Mouse (Mus musculus) ES-E14 (cell line): Measurements from ENCODE around the gene Tmem72. TPM values are rescaled to one million over a fixed set of nuclear protein-coding genes. Genes with fewer than 3 reads are reported as not detected.

Source experiments
- DNase-seq: peaks from one replicate; pipeline ENCODE4 v3.0.0-alpha.2; 2013; ENCODE audit warnings: low read depth, low spot score
- H3K27ac ChIP-seq: 2 replicates; pipeline ENCODE4 v1.5.1; 2012; ENCODE audit warnings: low read depth, mild to moderate bottlenecking, low read length, moderate library complexity, mixed read lengths; ENCODE audit not compliant: poor library complexity, insufficient read depth, severe bottlenecking
- H3K36me3 ChIP-seq: 2 replicates; pipeline ENCODE4 v1.6.1; 2012; ENCODE audit warnings: mild to moderate bottlenecking, low read length, moderate library complexity, mixed read lengths; ENCODE audit not compliant: control insufficient read depth, poor library complexity, insufficient read depth, severe bottlenecking
- H3K4me1 ChIP-seq, 2 experiments: fragments of 150-350 bp in 1 of 2; sonication (generic) in 1 of 2; 2 replicates each; pipeline ENCODE4 v1.6.1; 2012; ENCODE audit warnings: low read length in 2 of 2, mild to moderate bottlenecking in 1 of 2, mixed read lengths in 1 of 2; ENCODE audit not compliant: control insufficient read depth in 2 of 2, insufficient read depth in 2 of 2, poor library complexity in 1 of 2
- H3K4me3 ChIP-seq, 2 experiments: fragments of 150-350 bp in 1 of 2; sonication (generic) in 1 of 2; 2 replicates each; pipeline ENCODE4 v1.5.1; 2012; ENCODE audit warnings: low read length in 2 of 2, low read depth in 1 of 2, mild to moderate bottlenecking in 1 of 2, mixed read lengths in 1 of 2; ENCODE audit not compliant: insufficient read depth in 1 of 2, poor library complexity in 1 of 2, severe bottlenecking in 1 of 2
- H3K9ac ChIP-seq: 2 replicates; pipeline ENCODE4 v1.6.1; 2012; ENCODE audit warnings: low read depth, mild to moderate bottlenecking, low read length, mixed read lengths; ENCODE audit not compliant: poor library complexity, insufficient read depth, severe bottlenecking
- H3K9me3 ChIP-seq: fragments of 150-350 bp; sonication (generic); 2 replicates; pipeline ENCODE4 v1.6.1; 2012; ENCODE audit warnings: low read depth, mild to moderate bottlenecking, low read length; ENCODE audit not compliant: control insufficient read depth, insufficient read depth
- CHD2 ChIP-seq: IDR thresholded peaks from 2 replicates; pipeline ENCODE4 v1.6.1; 2014; ENCODE audit warnings: mild to moderate bottlenecking, low read depth, low read length, inconsistent platforms
- HCFC1 ChIP-seq: IDR thresholded peaks from 2 replicates; pipeline ENCODE4 v1.6.1; 2012; ENCODE audit warnings: low read length, inconsistent platforms, borderline replicate concordance; ENCODE audit not compliant: insufficient read depth
- MAFK ChIP-seq: IDR thresholded peaks from 2 replicates; pipeline ENCODE4 v1.6.1; 2014; ENCODE audit warnings: mild to moderate bottlenecking, low read depth, low read length, inconsistent platforms; ENCODE audit not compliant: insufficient read depth
- ZC3H11A ChIP-seq: IDR thresholded peaks from 2 replicates; pipeline ENCODE4 v1.6.1; 2012; ENCODE audit warnings: low read depth, mild to moderate bottlenecking, inconsistent platforms, low read length, borderline replicate concordance
- ZNF384 ChIP-seq: IDR thresholded peaks from 2 replicates; pipeline ENCODE4 v1.6.1; 2012; ENCODE audit warnings: low read depth, low read length, inconsistent platforms
- in situ Hi-C, 2 experiments: fragments of 600-800 bp; cut with MboI; formaldehyde crosslinking; loops; one replicate each; pipeline ENCODE4 v1.15.1; 2025; ENCODE audit warnings: low sequenced_read_pairs in 2 of 2, inconsistent platforms in 1 of 2; ENCODE audit not compliant: unreplicated experiment in 2 of 2
- total RNA-seq: library from RNA; depleted of rRNA; stranded (reverse); fragments of 300-350 nt; gene quantifications from 2 replicates; pipeline ENCODE4 v1.2.3, GENCODE M21; 2012

Tmem72 gene
- total RNA-seq, 1 experiment, result 0.62 TPM

DNA sequence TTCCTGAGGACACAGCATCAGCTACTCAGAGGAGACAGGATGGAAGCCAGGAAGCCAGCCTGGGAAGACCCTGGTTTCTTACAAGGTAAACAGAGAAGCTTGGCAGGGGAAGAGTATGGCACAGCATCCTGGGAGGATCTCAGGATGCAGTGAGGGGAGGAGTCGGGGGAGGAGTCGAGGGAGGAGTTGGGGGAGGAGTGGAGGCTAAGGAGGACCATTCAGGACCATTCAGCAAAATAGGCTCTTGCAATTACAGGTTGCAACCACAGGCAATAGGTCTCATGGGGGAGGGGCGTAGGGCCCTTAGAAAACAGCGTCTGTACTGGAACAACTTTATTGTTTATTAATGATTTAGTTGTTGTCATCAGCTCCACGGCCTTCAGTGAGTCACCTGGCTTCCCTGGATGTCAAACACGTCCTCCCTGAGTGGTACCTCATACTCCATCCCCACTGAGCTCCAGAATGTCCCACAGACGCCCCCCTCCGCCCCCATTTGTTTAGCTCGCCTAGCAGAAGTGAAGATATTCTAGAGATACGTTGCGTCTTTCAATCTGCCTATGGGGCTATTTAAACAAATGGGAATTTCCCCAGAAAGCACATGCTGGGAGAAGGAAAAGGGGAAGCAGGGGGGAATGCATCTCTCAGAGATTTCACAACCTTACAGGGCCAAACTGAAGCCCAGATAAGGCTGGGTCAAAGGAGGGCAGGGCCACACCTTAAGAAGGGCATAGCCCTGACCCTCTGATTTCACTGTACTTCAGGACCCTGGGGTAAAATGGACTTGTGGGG is 47.8 kb downstream of the Tmem72 start:
- Histone ChIP-seq H3K27ac (no peak overlapping the region), H3K36me3 (no peaks in the 10 kb centered on the region), H3K9ac (no peak overlapping the region), H3K9me3 (no peaks in the 10 kb centered on the region), H3K4me3 (no peak overlapping the region), H3K4me1 (peaks cover 0 to 14% of the 10 kb centered on the region in 2 experiments; a peak in 2 of 4 replicates)
- TF ChIP-seq MAFK, result peak; percentile 30; the same call in 1 of the 2 replicates
- no peak for TF ChIP-seq CHD2
- DNase-seq, result peak; percentile 61
- in situ Hi-C loops, result no loop called here

- DNase-seq, result no peak
- H3K36me3 ChIP-seq, result no peaks in the 10 kb centered on the region
- peaks cover 0 to 14% of the 10 kb centered on the region in 2 experiments; a peak in 1 of 4 replicates for H3K4me1 ChIP-seq
- H3K9me3 ChIP-seq, result no peaks in the 10 kb centered on the region
- H3K9ac ChIP-seq, result no peak overlapping the region
- in situ Hi-C loops, result no loop called here
- H3K27ac ChIP-seq, result no peak overlapping the region
- H3K4me3 ChIP-seq, result no peak overlapping the region
- TF ChIP-seq MAFK, result no peak
- no peak for TF ChIP-seq CHD2
- TF ChIP-seq HCFC1, result no peak
- TF ChIP-seq ZC3H11A, result no peak
- no peak for TF ChIP-seq ZNF384
Measured at GRCm38 (mm10) chr6:116667382-116667781, 49.3 kb downstream of the Tmem72 start.

GRCm38 (mm10) chr6:116666892-116667291 is 49.8 kb downstream of the Tmem72 start:
- Histone ChIP-seq H3K9me3 (no peaks in the 10 kb centered on the region), H3K27ac (no peak overlapping the region), H3K36me3 (no peaks in the 10 kb centered on the region), H3K4me1 (peaks cover 0 to 14% of the 10 kb centered on the region in 2 experiments; a peak in 1 of 4 replicates), H3K9ac (no peak overlapping the region), H3K4me3 (no peak overlapping the region)
- TF ChIP-seq MAFK, result no peak
- TF ChIP-seq ZC3H11A, result no peak
- no peak for TF ChIP-seq CHD2
- TF ChIP-seq HCFC1, result no peak
- no peak for TF ChIP-seq ZNF384
- DNase-seq, result no peak
- in situ Hi-C loops, result no loop called here

DNA sequence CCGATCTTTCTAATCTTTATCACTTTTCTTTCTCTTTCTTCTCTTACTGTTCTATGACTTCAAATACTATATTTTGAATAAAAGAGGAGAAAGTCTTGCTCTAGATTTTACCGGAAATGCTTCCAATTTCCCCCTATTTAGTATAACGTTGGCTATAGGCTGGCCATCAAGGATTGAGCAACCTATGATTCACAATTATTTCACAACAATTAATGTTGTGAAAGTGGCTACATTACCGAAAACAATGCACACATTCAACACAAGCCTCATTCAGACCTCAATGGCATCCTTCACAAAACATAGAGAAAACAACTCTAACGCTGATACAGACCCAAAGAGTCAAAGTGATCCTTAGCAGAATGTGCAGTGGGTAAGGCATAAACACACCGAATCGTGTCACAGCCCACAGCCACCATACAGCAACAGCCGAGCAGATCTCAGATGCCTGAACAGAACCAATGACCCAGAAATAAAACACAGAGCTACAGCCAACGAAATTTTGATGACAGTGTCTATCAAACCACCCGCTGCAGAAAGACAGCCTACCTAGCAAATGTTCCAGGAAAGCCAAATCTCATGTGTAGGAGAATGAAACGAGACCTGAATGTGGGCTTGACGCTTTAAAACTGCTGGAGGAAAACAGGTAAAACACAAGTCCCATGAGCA is 50.5 kb downstream of the Tmem72 start:
- TF ChIP-seq CHD2, result no peak
- no peak for TF ChIP-seq ZC3H11A
- no peak for TF ChIP-seq MAFK
- no peak for TF ChIP-seq HCFC1
- TF ChIP-seq ZNF384, result no peak
- Histone ChIP-seq H3K36me3 (no peaks in the 10 kb centered on the region), H3K4me3 (no peak overlapping the region), H3K9me3 (no peaks in the 10 kb centered on the region), H3K9ac (no peak overlapping the region), H3K27ac (no peak overlapping the region), H3K4me1 (peaks cover 0 to 12% of the 10 kb centered on the region in 2 experiments; a peak in 1 of 4 replicates)
- no peak for DNase-seq
- in situ Hi-C loops, result no loop called here

DNA sequence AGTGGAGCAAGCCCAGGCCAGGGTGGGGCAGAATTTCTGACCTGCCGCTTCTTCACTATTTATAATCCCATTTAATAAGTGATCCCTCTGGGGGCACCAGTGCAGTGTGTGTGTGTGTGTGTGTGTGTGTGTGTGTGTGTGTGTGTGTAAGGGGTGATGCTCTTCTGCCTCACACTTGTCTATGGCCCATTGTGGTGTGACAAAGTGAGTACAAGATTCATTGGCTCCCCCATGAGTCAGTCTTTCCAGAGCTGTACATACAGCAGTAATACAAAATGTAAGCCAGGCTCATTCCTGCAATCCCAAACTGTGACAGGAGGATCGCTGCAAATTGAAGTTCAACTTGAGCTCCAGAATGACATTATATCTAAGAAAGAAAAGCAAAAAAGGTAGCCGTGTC is 51.9 kb downstream of the Tmem72 start:
- Histone ChIP-seq H3K9me3 (no peaks in the 10 kb centered on the region), H3K36me3 (no peaks in the 10 kb centered on the region), H3K27ac (no peak overlapping the region), H3K4me1 (no peaks in the 10 kb centered on the region), H3K9ac (no peak overlapping the region), H3K4me3 (no peak overlapping the region)
- TF ChIP-seq MAFK (no peak), ZNF384 (no peak), CHD2 (no peak), HCFC1 (no peak), ZC3H11A (no peak)
- in situ Hi-C loops, result no loop called here
- no peak for DNase-seq
